Mouse (Mus musculus): ENCODE data around the gene Sytl4. TPM values are rescaled to one million over a fixed set of nuclear protein-coding genes. Genes with fewer than 3 reads are reported as not detected.

The Sytl4 gene
- total RNA-seq (2021) = under 1 TPM; 0.31 to 0.59 TPM
- long read RNA-seq, experiment 1, partial matches to known transcripts = 0 of 2 reads
- long read RNA-seq, experiment 1, other reads (novel, unspliced or antisense) = 1 of 2 reads
- long read RNA-seq, experiment 2 = 0 reads

- Histone ChIP-seq H3K27ac (peak within 1 kb of the TSS; percentile 28; the same call in 1 of the 2 replicates), H3K4me3 (peak within 1 kb of the TSS; percentile 74)
- no peak for TF ChIP-seq CTCF (IDR thresholded peaks at IDR 0.05)
- intact Hi-C loops (cut with DNase I) = no loop called here
- peak; percentile 21 for DNase-seq
These were observed at the start of gene Sytl4 for GRCm38 (mm10) chrX:133981231-133982002. Gene Sytl4 (minus strand): TSS chrX:133981812.

GRCm38 (mm10) chrX:134020664-134021063 is 39.1 kb upstream of the Sytl4 start:
- peak overlapping the region; percentile 74 for H3K27ac ChIP-seq
- no peak overlapping the region for H3K4me3 ChIP-seq
- DNase-seq = no peak
- TF ChIP-seq CTCF (IDR thresholded peaks at IDR 0.05) = no peak
- intact Hi-C loops (cut with DNase I) = no loop called here

GRCm38 (mm10) chrX:134019005-134019404 is 37.4 kb upstream of the Sytl4 start:
- peak; percentile 82 for TF ChIP-seq CTCF (IDR thresholded peaks at IDR 0.05)
- Histone ChIP-seq H3K27ac (no peak overlapping the region), H3K4me3 (no peak overlapping the region)
- intact Hi-C loops (cut with DNase I) = loop anchor here (2.0 to 5.0 kb wide), 2 partner anchors 70 to 87 kb away; no protein-coding TSS in a partner anchor
- DNase-seq = peak; percentile 51

- intact Hi-C loops (cut with DNase I) = no loop called here
These were observed 14.3 kb upstream of the Sytl4 start for GRCm38 (mm10) chrX:133995866-133996265.

GRCm38 (mm10) chrX:133964615-133965014 is 17.0 kb downstream of the Sytl4 start:
- intact Hi-C loops (cut with DNase I) = no loop called here
- Histone ChIP-seq H3K27ac (no peak overlapping the region), H3K4me3 (no peak overlapping the region)
- DNase-seq = no peak
- TF ChIP-seq CTCF (IDR thresholded peaks at IDR 0.05) = no peak

More at GRCm38 (mm10) chrX:133995866-133996265, 14.3 kb upstream of the Sytl4 start:
- H3K27ac ChIP-seq = no peak overlapping the region
- no peak for TF ChIP-seq CTCF (IDR thresholded peaks at IDR 0.05)
- no peak overlapping the region for H3K4me3 ChIP-seq
- no peak for DNase-seq

- Histone ChIP-seq H3K4me3 (no peak overlapping the region), H3K27ac (no peak overlapping the region)
- intact Hi-C loops (cut with DNase I) = no loop called here
- DNase-seq = no peak
- TF ChIP-seq CTCF (IDR thresholded peaks at IDR 0.05) = no peak
These were observed 21.0 kb downstream of the Sytl4 start for GRCm38 (mm10) chrX:133960617-133961016.

- no peak overlapping the region for H3K4me3 ChIP-seq
- intact Hi-C loops (cut with DNase I) = no loop called here
- TF ChIP-seq CTCF (IDR thresholded peaks at IDR 0.05) = no peak
- no peak overlapping the region for H3K27ac ChIP-seq
- DNase-seq = no peak
These were observed 27.0 kb downstream of the Sytl4 start for GRCm38 (mm10) chrX:133954661-133955060.

GRCm38 (mm10) chrX:133947427-133947826 is 34.2 kb downstream of the Sytl4 start:
- DNase-seq = peak; percentile 20
- TF ChIP-seq CTCF (IDR thresholded peaks at IDR 0.05) = peak; percentile 83
- Histone ChIP-seq H3K27ac (no peak overlapping the region), H3K4me3 (no peak overlapping the region)
- intact Hi-C loops (cut with DNase I) = no loop called here

GRCm38 (mm10) chrX:133939561-133939960 is 42.1 kb downstream of the Sytl4 start:
- no peak for TF ChIP-seq CTCF (IDR thresholded peaks at IDR 0.05)
- Histone ChIP-seq H3K27ac (no peak overlapping the region), H3K4me3 (no peak overlapping the region)
- intact Hi-C loops (cut with DNase I) = no loop called here
- DNase-seq = no peak

- no peak for TF ChIP-seq CTCF (IDR thresholded peaks at IDR 0.05)
- Histone ChIP-seq H3K4me3 (no peak overlapping the region), H3K27ac (no peak overlapping the region)
- intact Hi-C loops (cut with DNase I) = no loop called here
- no peak for DNase-seq
These were observed 44.9 kb downstream of the Sytl4 start for GRCm38 (mm10) chrX:133936605-133937225.

- no peak overlapping the region for H3K27ac ChIP-seq
- intact Hi-C loops (cut with DNase I) = loop anchor here (5.0 kb wide), 1 partner anchor 86 kb away; no protein-coding TSS in a partner anchor
- DNase-seq = no peak
- no peak overlapping the region for H3K4me3 ChIP-seq
- TF ChIP-seq CTCF (IDR thresholded peaks at IDR 0.05) = peak; percentile 69
These were observed 50.2 kb downstream of the Sytl4 start for GRCm38 (mm10) chrX:133931302-133932013.

- intact Hi-C loops (cut with DNase I) = no loop called here
- no peak for DNase-seq
- no peak for TF ChIP-seq CTCF (IDR thresholded peaks at IDR 0.05)
- Histone ChIP-seq H3K4me3 (no peak overlapping the region), H3K27ac (no peak overlapping the region)
These were observed 54.9 kb downstream of the Sytl4 start for GRCm38 (mm10) chrX:133926760-133927159.
